Mouse (Mus musculus): Measurements from ENCODE around the gene Pomgnt2.

Gene Pomgnt2

GRCm38 (mm10) chr9:122012816-122013215 is 15.9 kb upstream of the Pomgnt2 start:
- no peak for DNase-seq (ENCODE audit: low spot score in 2 of 2)

- DNase-seq (ENCODE audit: low spot score in 2 of 2), result no peak
These were observed 13.8 kb upstream of the Pomgnt2 start for GRCm38 (mm10) chr9:122010751-122011150.

GRCm38 (mm10) chr9:122008876-122009275 is 12.0 kb upstream of the Pomgnt2 start:
- DNase-seq (ENCODE audit: low spot score in 2 of 2), result no peak

- no peak for DNase-seq (ENCODE audit: low spot score in 2 of 2)
These were observed 9.7 kb upstream of the Pomgnt2 start for GRCm38 (mm10) chr9:122006609-122007008.

GRCm38 (mm10) chr9:122006175-122006574 is 9.3 kb upstream of the Pomgnt2 start:
- DNase-seq (ENCODE audit: low spot score in 2 of 2), result no peak

GRCm38 (mm10) chr9:121997978-121998377 is 1.1 kb upstream of the Pomgnt2 start:
- DNase-seq (ENCODE audit: low spot score in 2 of 2), result no peak

- peak; percentile 78 to 84 for DNase-seq (ENCODE audit: low spot score in 2 of 2)
These were observed 1.3 kb downstream of the Pomgnt2 start for GRCm38 (mm10) chr9:121995508-121996131.

GRCm38 (mm10) chr9:121995077-121995476 is 1.8 kb downstream of the Pomgnt2 start:
- DNase-seq (ENCODE audit: low spot score in 2 of 2), result no peak

- no peak for DNase-seq (ENCODE audit: low spot score in 2 of 2)
These were observed 3.9 kb downstream of the Pomgnt2 start for GRCm38 (mm10) chr9:121993047-121993446.

- DNase-seq (ENCODE audit: low spot score in 2 of 2), result no peak
These were observed 5.9 kb downstream of the Pomgnt2 start for GRCm38 (mm10) chr9:121991041-121991440.

GRCm38 (mm10) chr9:121989536-121989935 is 7.4 kb downstream of the Pomgnt2 start:
- DNase-seq (ENCODE audit: low spot score in 2 of 2), result no peak

GRCm38 (mm10) chr9:121988910-121989309 is 8.0 kb downstream of the Pomgnt2 start:
- DNase-seq (ENCODE audit: low spot score in 2 of 2), result peak in 1 of 2 experiments; percentile 34

- peak; percentile 44 to 63 for DNase-seq (ENCODE audit: low spot score in 2 of 2)
These were observed 12.1 kb downstream of the Pomgnt2 start for GRCm38 (mm10) chr9:121984465-121985461.

GRCm38 (mm10) chr9:121983504-121983903 is 13.4 kb downstream of the Pomgnt2 start:
- peak in 1 of 2 experiments; percentile 64 for DNase-seq (ENCODE audit: low spot score in 2 of 2)

- DNase-seq (ENCODE audit: low spot score in 2 of 2), result no peak
These were observed 14.2 kb downstream of the Pomgnt2 start for GRCm38 (mm10) chr9:121982665-121983064.

GRCm38 (mm10) chr9:121982214-121982613 is 14.7 kb downstream of the Pomgnt2 start:
- DNase-seq (ENCODE audit: low spot score in 2 of 2), result no peak

GRCm38 (mm10) chr9:121981466-121982105 is 15.3 kb downstream of the Pomgnt2 start:
- no peak for DNase-seq (ENCODE audit: low spot score in 2 of 2)

GRCm38 (mm10) chr9:121981046-121981445 is 15.9 kb downstream of the Pomgnt2 start:
- no peak for DNase-seq (ENCODE audit: low spot score in 2 of 2)

GRCm38 (mm10) chr9:121975321-121975720 is 21.6 kb downstream of the Pomgnt2 start:
- no peak for DNase-seq (ENCODE audit: low spot score in 2 of 2)

- peak; percentile 64 to 68 for DNase-seq (ENCODE audit: low spot score in 2 of 2)
These were observed 22.5 kb downstream of the Pomgnt2 start for GRCm38 (mm10) chr9:121974141-121974986.

- DNase-seq (ENCODE audit: low spot score in 2 of 2), result peak; percentile 43
These were observed 23.7 kb downstream of the Pomgnt2 start for GRCm38 (mm10) chr9:121973207-121973606.
